Mouse (Mus musculus) CD4-positive helper T cell, adult 2 months (primary cell): ENCODE results near the gene Dlg2.

ENCODE experiments used
- DNase-seq: peaks from one replicate; pipeline ENCODE4 v3.0.0-alpha.2; 2012; ENCODE audit warnings: low read depth, missing footprints, low spot score

Dlg2 gene

DNA sequence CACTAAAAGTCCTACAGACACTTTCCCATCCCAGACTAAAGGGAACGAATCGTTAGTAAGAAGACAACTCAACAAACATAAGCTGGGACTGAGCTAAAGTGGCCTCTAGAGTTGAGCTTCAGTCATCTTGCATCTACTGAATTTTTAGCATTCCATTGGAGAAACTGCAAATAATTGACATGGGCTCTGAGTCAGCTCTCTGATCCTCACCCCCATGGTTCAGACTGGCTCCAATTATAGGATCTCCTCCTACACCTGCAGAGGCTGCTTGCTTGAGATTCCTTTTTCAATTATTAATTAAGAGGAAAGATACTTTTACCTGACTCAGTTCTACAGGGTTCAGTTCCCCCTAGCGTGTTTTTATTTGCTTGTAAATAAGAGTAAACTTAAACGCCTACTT is 1798.9 kb downstream of the Dlg2 start:
- DNase-seq: no peak

DNA sequence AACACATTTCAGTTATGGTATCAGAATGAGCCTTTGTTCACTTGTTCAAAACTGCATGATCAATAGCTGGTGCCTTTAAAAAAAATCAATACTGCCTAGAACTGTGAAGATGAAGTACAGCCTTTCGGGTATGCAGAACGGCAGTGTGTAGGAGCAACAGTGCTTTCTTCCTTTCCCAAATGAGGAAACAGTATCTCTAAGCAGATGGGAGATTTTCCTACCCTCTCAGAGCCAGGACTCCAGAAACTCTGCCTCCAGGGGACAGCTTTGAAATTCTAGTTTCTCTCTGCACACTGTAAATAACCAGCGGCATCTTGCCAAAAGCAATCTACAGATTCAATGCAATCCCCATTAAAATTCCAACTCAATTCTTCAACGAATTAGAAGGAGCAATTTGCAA is 1801.2 kb downstream of the Dlg2 start:
- DNase-seq: no peak

DNA sequence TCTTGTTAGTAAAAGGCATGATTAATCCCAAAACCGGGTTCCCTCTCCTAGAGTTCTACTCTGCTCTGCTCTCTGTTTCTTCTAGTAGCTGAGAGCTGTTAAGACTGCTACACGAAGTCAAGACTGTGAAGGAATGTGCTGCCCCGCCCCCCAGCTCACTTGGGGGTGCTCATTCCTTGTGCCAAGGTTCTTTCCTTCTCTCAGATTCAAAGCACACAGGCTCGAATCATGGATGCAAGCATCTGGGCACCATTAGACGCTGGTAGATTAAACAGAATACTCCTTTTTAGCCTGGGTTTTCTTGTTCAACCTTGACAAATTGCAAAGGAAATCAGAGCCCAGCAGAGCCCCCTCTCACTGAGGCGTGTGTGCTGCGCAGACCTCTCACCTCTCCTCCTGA is 1804.5 kb downstream of the Dlg2 start:
- no peak for DNase-seq

DNA sequence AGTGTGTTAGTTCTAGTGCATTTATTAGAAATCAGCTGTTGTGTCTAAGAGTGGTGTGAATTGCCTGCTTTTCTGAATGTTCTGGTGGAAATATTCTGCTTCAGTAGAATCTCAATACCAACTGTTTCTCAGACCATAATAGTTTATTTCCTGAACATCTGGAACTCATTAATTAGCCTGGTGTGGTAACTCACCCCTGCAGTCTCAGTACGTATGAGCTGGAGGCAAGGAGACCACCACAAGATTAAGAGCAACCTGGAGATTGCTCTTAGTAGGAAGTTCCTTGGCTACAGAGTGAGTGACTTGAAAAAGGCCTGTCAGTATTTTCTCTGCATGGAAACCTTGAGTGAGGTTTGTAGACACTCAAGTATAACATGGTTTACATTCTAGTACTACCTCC is 1810.6 kb downstream of the Dlg2 start:
- no peak for DNase-seq

DNA sequence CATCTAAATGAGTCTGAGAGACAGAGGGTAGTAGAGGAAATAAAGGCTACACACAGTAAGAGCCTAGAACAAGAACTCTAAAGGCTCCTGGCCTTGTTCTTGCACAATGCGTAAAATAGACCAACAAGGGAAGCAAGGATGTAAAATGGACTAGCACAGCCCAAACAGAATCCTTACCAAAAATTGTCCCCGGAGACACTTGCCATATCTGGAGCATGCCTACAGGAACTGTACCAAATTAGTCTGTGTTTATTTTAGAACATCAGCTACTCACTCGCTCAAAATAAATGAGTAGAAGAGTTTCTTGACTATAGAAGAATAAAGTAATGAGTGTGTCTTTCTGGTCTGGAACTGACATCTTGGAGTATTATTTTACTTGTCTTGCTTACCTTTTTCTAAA is 1812.3 kb downstream of the Dlg2 start:
- DNase-seq: no peak

DNA sequence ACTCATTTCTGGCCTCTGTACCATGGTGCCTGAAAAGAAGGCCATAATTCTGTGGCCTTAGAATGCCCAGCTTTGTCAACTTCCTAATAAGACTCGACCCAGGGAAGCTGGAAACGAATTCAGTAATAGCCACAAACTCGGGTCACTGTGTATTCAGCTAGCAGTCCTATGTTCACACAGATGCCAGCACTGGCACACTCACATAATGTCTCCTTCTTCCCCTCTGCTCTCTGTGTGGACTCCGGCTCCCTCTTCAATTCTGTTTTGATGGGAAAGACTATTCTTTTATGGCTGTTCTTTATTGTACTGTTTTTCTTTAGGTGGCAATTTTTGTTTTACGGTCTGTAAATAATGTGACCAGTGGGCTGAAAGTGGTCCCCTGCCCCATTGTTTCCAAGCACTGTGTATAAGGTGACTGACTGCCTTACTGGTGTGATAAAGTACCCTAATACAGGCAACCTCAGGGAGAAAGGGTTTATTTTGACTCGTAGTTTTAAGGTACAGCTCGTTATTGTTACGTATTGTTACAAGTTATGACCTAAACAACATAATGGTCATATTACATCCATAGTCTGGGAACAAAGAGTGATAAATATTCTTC is 1816.5 kb downstream of the Dlg2 start:
- no peak for DNase-seq

DNA sequence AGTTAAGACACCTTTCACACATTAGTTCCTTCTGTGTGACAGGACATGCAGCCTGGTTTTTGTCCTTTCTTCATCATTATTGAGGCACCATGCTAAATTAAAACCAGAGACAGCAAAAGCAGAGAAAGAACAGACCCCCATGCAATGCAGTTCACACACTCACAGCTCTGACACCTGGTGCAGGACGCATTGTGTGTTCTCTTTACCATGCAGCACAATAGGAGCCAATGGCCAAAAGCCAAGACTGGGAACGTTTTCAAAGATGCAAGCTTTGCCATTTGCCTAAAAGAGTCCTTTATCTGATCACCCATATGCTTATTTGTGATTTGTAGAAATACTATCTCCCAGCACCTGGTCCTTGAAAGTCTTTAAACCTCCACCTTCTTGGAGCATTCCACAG is 1824.6 kb downstream of the Dlg2 start:
- no peak for DNase-seq

DNA sequence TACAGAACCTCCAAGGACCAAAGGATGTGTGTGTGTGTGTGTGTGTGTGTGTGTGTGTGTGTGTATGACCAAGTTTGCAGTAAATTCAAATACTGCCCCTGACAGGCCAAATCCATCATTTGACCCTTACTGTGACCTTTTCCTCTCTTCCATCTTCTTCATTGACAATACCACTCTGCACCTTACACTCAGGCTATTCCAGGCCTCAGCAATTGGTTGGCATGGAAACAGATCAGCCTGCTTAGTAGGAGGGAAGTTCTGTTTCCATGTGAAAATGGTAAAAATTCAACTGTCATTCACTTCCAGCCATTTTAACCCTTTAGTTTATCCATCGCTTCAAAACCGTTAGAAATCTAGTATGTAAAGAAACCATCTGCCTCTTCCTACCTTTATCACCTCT is 1831.2 kb downstream of the Dlg2 start:
- DNase-seq: no peak

DNA sequence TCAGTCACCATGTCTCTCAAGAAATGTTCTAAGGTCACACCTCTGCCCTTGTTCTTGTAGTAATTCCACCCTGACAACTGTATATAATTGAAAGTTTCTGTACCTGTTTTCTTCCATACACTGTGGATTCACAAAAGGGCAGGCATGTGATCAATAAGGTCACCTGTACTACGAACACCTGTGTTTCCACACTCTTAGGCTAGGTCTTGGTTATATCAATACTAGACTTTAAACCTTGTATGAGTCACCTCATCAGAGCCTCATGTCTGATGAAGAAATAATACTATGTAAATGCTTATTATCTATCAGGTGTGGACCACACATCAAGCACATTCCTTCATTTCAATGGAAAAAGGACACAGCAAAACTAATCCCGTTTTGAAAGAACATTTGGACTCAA is 1831.7 kb downstream of the Dlg2 start:
- no peak for DNase-seq

DNA sequence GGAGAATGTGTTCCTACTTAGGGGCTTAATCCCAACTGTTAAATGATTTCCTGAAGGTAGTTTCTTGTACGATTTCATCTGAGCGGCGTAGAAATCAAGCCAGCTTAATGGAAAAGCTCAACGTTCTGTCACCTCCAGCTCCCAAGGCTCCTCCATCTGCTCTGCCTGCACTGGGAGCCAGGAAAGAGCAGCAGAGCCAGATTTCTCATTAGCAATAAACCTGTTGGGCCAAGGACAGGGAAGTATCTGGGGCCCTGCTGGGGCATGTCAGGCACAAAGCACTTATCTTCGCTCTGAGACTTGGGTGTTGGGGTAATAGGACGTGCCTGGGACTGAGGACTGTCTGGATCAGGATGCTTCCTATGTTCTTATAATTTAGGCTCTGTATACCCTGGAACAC is 1839.9 kb downstream of the Dlg2 start:
- DNase-seq: no peak

DNA sequence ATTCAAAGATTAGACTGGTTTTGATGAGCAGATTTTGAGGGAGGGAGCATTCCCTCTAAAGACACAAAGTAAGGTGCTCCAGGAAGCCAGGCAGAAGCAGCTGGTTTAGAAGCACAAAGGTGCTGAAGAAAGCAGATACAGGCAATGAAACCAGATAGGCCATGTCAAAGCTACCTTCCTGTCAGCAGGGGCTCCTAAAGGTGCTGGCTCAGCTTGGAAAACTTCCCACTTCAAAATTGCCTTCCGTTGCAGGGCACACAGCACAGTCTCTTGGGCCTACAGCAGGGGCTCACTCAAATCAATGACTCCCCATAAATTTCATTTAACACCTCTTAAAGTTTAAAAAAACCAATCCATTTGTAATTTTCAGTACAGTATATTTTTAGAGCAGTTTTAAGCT is 1843.0 kb downstream of the Dlg2 start:
- DNase-seq: no peak

DNA sequence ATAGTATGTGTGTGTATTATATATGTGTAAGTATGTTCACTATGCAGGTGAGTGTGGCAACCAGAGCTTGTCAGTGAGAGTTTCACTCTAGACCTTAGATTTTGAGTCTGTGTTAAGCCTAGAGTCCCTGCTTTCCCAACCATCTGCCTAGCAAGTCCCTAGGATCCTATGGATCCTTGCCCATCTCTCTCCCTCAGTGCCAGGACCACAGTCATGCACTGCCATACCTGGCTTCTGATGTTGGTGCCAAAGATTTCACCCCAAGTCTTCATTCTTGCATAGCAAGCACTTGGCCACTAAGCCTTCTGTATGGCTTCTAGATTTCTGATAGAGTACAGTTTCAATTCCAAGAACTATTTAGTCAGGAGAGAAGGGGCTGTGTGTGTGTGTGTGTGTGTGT is 1843.7 kb downstream of the Dlg2 start:
- no peak for DNase-seq

DNA sequence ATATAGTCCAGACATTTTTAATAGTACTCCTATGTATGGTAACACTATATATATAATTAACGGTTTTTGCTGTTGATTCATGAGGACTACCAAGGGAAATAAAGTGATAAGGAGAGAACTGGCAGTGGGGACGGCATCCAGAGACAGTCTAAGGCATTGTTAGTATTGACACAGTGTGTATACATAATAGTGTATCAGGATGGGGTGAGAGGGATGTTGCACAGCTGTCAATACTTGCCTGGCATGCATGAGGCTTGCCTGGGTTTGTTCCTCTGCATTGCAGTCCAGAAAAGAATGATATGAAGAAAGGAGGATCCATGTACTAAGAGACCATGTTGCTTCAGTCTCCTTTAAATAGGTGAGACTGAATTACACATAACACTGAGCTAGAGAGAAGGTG is 1845.3 kb downstream of the Dlg2 start:
- DNase-seq: no peak

DNA sequence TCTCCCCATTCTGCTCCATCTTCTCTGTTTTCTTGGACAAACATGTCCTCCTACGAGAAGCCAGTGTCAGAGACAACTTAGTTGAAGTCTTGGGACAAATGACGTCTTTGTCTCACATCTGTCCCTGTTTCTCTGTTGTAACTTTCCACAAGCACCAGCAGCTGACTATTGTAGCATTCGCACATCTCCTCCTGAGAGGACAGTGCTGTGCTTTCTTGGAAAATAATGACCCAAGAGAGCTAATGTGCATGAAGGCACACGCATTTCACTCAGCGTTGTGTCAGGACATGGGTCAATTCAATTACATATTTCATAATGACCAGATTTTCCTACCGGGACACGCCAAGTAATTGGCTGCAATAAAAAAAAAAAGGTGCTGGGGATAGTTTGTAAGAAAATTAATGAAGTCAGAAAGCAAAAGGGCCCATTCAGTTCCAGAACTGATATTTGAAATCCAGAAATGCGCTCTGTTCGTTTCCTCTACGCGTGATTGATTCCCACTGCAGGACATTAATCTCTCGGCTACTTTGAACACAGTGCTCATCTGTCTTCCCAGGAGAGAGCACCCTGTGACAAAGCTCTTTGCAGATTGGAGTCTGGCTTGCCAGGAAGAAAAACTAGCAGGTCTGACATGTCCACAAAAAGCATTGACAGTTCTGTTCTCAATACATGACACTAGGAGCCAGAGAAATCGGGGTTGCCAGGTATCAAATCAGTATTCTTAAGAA is 1846.0 kb downstream of the Dlg2 start:
- no peak for DNase-seq

DNA sequence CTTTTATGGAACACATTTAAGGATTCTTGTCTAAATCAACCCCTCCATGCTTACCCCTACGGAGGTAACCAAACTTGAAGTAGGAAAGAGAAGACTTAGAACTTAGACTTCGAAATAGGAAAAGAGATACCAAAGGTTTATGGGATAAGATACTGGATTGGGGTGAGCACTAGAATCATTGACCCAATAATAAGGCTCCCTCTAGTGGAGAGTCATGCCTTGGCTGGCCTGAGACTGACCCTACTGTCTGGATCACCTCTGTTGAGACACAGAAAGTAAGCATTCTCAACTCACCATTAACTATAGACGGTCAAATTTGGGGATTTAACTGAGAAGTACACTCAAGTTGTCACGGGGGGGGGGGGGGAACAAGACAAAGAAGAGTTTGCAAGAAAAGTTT is 1847.2 kb downstream of the Dlg2 start:
- DNase-seq: no peak

DNA sequence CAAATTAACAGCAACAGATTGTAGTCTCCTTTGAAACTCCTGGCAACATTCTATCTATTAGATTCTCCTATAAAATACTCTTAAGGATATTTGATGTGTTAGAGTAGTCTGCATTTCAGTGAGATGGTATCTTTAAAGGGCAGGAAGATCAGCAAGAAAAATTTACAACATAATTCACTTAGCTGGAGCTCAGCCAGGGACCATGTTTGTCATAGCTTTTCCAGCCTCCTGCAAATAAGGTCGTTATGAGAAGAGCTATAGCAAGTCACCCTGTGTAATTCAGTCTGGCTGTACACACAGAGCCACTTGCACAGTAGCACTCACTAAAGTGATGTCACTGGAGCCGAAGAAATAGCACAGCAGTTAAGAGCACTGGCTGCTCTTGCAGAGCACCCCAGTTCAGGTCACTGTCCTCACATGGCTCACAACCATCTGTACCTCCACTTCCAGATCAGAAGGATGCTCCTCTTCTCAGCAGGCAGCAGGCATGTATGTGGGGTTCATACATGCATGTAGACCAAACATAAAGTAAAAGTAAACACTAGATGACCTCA is 1850.9 kb downstream of the Dlg2 start:
- DNase-seq: no peak

DNA sequence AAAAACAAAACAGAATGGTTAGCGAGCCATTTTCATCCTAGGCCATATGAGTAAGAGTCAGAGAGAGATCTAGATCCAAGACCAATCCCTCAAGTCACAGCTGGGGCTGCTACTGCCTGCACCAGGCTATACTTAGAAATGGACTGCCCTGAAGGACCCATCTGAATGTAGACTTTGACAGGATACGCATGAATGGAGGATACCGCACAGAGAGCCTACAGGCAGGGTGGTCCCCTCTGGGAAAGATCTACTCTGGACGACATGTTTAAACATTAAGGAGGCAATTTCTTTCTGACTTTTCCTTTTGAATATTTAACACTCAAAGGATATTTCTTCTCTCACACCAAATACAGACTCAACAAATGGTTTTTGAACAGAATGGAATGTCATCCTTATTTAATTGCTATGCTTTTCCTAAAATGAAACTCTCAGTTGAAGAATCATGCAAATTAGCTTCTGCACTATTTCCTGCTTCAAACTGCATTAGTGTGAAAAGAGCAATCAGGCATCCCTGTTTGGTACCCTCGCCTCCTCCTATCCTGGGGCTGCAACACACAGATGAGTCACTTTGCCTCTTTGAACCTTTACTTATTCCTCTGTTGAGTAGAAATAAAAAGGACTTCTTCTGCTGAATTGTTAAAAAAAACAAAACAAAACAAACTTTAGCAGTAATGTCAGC is 1856.9 kb downstream of the Dlg2 start:
- DNase-seq: no peak

DNA sequence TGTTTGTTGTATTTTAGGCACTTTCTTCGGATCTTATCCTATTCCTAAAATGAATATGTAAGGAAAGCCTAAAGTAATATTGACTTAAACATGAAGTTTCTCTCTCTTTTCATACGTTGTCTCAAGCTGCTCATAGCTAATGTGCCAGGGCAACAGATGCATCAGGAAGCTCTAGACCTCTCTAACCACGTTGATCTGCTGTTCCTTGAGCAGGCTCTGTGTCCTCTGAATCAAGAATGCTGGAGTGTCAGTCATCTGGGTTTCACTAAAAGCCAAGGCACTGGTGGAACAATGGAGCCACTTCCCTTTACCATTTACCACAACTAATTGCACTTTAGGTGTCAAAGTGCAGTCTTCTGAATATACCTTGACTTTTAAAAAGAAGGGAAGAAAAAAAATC is 1880.1 kb downstream of the Dlg2 start:
- no peak for DNase-seq

DNA sequence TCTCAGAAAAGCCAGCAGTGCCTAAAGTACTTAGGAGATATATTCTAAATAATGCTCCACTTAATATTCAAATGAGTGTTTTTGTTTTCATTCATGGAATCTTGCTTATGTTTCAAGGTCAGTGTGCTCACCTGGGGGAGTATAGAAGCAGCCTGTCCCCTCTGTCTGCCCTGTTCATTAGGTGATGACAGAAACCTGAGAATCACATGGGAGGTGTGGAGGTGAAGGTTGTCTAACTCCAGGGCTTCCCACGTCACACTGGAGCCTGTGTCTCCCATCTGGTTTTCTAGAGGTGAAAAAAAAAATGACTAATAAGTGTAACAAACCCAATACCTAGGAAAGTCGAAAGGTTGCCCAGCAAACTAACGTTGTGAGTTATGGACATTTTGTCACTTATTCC is 1886.9 kb downstream of the Dlg2 start:
- no peak for DNase-seq

DNA sequence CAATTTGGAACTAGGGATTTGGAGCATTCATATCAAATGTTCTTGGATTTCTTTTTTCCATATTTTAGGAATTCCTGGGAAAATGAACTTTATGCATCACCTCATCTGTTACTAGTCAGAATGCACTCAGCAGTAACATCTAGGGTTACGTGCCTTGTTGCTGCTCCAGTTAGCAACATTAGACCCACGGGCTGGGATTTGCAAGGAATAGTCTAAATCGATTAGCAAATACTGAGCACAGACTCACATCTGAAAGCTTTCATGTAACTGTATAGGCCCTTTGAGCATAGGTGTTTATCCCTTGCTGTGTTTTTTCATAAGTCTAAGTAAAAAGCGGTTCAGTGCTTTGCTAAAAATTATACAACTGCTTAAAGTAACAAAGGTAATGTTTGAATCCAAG is 1887.3 kb downstream of the Dlg2 start:
- no peak for DNase-seq

DNA sequence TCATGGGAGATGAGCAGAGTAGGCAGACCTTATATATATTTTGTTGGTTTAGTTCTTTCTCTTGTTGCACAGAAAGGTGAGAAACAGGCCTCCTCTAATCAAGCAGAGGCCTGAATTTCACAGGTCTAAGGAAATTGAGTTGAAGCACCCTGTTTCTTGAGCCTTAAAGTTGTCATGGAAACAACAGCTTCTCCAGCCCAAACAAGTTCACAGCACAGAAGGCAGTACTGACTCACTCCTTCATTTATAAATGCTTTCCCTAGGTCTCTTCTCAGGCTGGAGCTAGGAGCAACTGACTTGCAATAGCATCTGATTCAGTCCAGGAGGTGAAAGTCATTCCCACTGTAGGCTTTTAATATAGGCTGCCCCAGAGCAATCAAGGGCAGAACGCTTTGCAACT is 1890.6 kb downstream of the Dlg2 start:
- no peak for DNase-seq

DNA sequence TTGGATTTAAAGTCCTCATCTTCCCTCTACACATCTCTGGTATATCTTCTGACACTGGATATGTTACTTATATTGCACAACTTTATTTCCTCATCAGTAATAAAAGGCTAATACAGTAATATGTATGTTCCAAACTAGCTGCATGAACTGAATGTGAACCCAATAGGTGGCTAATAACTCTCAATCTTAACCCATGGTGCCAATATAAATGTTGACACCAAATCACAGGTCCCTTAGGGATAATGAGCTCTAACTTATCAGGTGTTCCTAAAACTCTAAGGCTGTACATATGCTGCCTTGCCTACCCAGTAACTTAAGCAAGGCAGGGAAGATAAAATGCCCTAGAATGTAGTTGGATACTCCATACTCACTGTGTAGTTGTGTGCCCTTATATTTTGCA is 1894.0 kb downstream of the Dlg2 start:
- DNase-seq: no peak

DNA sequence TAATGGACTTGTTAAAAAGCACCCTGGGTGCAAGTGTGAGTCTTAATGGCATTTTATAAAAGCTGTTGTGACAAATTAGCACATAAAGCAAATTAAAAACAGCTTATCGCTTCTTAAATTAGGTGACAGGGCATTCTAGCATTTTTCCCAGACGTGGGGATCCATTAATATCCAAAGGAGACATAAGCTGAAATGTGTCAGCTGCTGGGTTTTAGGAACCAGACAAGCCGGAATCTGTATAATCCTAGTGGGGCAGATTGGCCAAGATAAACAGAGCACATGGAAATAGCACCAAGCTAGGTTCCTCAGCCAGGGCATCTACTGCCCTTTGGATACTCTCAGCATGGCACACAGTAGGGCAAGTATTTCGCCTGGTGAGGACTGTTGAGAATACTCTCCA is 1895.2 kb downstream of the Dlg2 start:
- no peak for DNase-seq
